Mouse (Mus musculus) liver, embryonic 12.5 days (tissue): ENCODE data around the gene Malrd1. TPM values are rescaled to one million over a fixed set of nuclear protein-coding genes. Genes with fewer than 3 reads are reported as not detected.

Source experiments
- ATAC-seq: fragments of 200-750 bp; cut with Nextera tagmentation; 2 replicates; pipeline ENCODE4 v1.8.0; 2017; ENCODE audit warnings: moderate number of reproducible peaks, mild to moderate bottlenecking, moderate library complexity
- H3K27ac ChIP-seq: fragments of 300-500 bp; sonication (generic); 2 replicates; pipeline ENCODE4 v1.5.1; 2016; ENCODE audit warnings: mild to moderate bottlenecking
- H3K27me3 ChIP-seq: fragments of 300-500 bp; sonication (generic); replicated peaks from 2 replicates; pipeline ENCODE4 v1.6.1; 2016; ENCODE audit warnings: mild to moderate bottlenecking, moderate library complexity
- H3K36me3 ChIP-seq: fragments of 300-500 bp; sonication (generic); 2 replicates; pipeline ENCODE4 v1.6.1; 2016; ENCODE audit warnings: mild to moderate bottlenecking, moderate library complexity
- H3K4me1 ChIP-seq: fragments of 300-500 bp; sonication (generic); 2 replicates; pipeline ENCODE4 v1.6.1; 2016
- H3K4me2 ChIP-seq: fragments of 300-500 bp; sonication (generic); 2 replicates; pipeline ENCODE4 v1.6.1; 2016; ENCODE audit warnings: mild to moderate bottlenecking, moderate library complexity
- H3K4me3 ChIP-seq: fragments of 300-500 bp; sonication (generic); 2 replicates; pipeline ENCODE4 v1.5.1; 2016; ENCODE audit warnings: mild to moderate bottlenecking, moderate library complexity
- H3K9ac ChIP-seq: fragments of 300-500 bp; sonication (generic); 2 replicates; pipeline ENCODE4 v1.6.1; 2016; ENCODE audit warnings: mild to moderate bottlenecking, moderate library complexity
- H3K9me3 ChIP-seq: fragments of 300-500 bp; sonication (generic); replicated peaks from 2 replicates; pipeline ENCODE4 v1.6.1; 2016; ENCODE audit warnings: mild to moderate bottlenecking, moderate library complexity
- WGBS: fragments of 180-500 bp; shearing (Covaris S2); methylation state at CpG from one replicate; pipeline ENCODE4 v1.1.7; 2016; ENCODE audit not compliant: insufficient replicate concordance; 5-methylcytosine and 5-hydroxymethylcytosine counted together
- polyA plus RNA-seq: library from polyadenylated mRNA; unstranded; fragments of >200 nt; fragmentation: Nextera tagmentation; extraction: Ambion mirVana; gene quantifications from 2 replicates; pipeline ENCODE4 v1.2.1, GENCODE M21; 2016

Malrd1 gene
- polyA plus RNA-seq: not detected in 2 replicates

DNA sequence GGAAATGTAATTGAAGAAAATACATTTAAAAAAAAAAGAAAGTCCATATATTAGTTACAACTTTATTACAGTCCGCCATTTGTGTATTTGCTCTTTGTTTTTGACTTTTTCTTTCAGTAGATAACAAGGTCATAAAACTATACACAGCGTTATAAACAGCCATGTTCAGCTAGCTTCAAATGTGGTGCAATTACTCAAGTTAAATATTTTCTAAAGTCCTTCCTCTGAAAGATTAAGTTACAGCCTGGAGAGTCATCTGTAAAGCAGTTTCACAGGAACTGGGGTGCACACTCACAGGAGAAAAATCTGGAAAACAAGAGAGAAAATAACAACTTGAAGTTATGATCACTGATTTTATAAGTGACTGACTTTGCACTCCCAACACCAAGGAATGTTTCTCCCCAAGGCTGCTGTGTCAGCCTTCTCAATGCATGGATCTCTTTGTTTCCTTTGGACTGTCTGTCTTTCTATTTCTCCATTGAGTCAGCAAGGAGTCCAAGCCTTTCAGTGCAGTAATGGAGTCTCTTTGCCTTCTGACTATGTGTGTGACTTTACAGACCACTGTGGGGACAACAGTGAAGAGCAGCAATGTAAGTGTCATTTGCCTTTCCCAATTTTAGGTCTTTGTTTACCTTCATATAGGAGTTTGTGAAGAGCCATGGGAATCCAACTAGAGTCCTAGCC, at the start of gene Malrd1:
Gene Malrd1, plus strand, starts transcription at position 239 of the 684 bp plus-strand sequence.
- H3K9me3 ChIP-seq: peaks cover 12% of the 10 kb centered on the region; the same call in 1 of the 2 replicates
- H3K36me3 ChIP-seq: no peaks in the 10 kb centered on the region
- H3K9ac ChIP-seq: no peak within 1 kb of the TSS
- H3K4me3 ChIP-seq: no peak within 1 kb of the TSS
- no peaks in the 10 kb centered on the region for H3K4me1 ChIP-seq
- WGBS: 56% methylated on average over 2 of the region's 2 CpGs
- no peak within 1 kb of the TSS for H3K4me2 ChIP-seq
- no peak within 1 kb of the TSS for H3K27ac ChIP-seq
- no peaks in the 10 kb centered on the region for H3K27me3 ChIP-seq
- no peak for ATAC-seq

DNA sequence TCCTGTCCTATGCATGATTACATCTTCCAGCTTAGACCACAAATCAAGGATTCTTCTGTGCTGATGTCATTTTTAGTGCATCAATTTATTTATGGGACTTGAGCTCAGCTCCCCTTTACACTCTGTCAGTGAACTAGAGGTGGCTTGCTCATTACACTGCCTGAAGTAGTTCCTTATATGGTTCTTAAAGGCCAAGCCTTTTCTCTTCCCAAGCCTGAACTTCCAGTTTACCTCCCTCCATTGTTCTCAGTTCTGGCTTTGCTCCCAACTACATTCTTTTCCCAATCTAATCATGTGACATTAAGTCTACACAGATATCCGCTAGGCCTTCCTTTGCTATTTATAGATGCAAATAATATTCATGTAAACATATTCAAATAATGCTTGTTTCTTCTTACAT, 12.4 kb downstream of the Malrd1 start:
- WGBS: 71% methylated on average over 1 of the region's 1 CpGs
- H3K27ac ChIP-seq: no peak overlapping the region
- H3K9ac ChIP-seq: no peak overlapping the region
- H3K27me3 ChIP-seq: no peaks in the 10 kb centered on the region
- no peak for ATAC-seq
- no peak overlapping the region for H3K4me3 ChIP-seq
- no peaks in the 10 kb centered on the region for H3K36me3 ChIP-seq
- no peak overlapping the region for H3K4me2 ChIP-seq
- H3K4me1 ChIP-seq: no peaks in the 10 kb centered on the region
- no peaks in the 10 kb centered on the region for H3K9me3 ChIP-seq

DNA sequence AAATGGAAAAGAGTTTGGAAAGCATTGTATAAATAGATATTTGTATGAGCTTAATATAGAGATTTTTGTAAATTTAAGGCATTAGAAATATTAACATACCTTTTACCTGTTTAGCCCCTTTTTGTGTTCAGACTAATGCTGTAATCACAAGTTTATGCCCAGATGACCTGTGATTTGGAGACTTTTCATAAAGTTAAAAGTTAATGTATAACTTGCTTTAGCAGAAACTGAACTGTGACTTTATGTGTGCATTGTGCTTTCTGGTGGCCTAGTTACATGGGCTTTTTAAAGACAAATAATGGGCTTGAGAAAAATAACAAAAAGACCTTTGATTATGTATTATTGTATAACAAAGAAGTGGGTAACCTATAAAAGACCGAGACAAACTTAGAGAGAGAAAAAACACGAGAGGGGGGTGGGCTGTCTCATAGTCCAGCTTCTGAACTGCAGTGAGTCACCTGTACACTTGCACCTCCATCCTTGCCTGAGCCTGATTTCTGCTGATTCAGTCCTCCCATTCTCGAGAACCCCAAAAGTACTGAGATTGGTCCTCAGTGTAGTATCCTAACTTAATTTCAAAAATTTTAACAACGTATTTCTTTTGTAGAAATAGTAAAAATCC, 87.2 kb downstream of the Malrd1 start:
- Histone ChIP-seq H3K27me3 (no peaks in the 10 kb centered on the region), H3K9ac (no peak overlapping the region), H3K36me3 (no peaks in the 10 kb centered on the region), H3K9me3 (no peaks in the 10 kb centered on the region), H3K4me3 (no peak overlapping the region), H3K27ac (no peak overlapping the region), H3K4me1 (no peaks in the 10 kb centered on the region), H3K4me2 (no peak overlapping the region)
- no peak for ATAC-seq
- 51% methylated on average over 4 of the region's 4 CpGs for WGBS

DNA sequence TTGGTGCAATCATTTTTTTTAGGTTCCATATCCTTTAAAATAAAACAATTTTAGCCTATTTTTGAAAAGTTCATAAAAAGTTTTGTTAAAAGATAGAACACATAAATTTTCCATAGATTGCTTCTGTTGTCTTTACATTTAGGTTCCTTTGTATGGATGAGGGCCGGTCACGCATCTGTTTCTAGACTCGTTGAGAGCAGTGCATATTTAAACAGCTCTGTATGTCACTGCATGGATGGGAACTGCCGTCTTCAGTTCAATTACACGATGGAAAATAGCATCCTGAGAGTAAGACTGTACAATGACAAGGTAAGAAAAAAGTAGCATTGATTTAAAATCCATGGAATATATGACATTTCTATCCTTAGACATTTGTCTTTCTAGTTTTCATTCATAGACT, 87.7 kb downstream of the Malrd1 start:
- H3K9me3 ChIP-seq: no peaks in the 10 kb centered on the region
- WGBS: 57% methylated on average over 5 of the region's 5 CpGs
- no peaks in the 10 kb centered on the region for H3K4me1 ChIP-seq
- H3K4me2 ChIP-seq: no peak overlapping the region
- H3K4me3 ChIP-seq: no peak overlapping the region
- no peak overlapping the region for H3K9ac ChIP-seq
- no peaks in the 10 kb centered on the region for H3K27me3 ChIP-seq
- no peak overlapping the region for H3K27ac ChIP-seq
- ATAC-seq: no peak
- no peaks in the 10 kb centered on the region for H3K36me3 ChIP-seq

DNA sequence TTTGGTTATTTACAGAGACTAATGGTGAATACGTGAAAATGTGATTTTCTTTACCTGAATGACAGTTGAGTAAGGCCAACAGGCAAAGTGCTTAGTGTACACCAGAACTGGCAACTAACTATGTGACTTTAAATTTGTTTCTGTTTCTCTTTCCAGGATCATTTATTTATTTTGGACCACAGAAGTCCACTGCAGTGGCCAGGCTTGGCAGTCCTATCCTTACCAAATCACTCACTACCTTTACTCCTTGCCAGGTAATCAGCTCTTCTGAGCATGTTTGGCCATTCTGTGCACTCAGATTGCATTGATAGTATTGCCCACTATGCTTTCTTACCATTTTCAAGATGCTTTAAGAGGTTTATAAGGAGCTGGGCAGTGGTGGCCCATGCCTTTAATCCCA, 109.5 kb downstream of the Malrd1 start:
- H3K4me2 ChIP-seq: no peak overlapping the region
- H3K4me1 ChIP-seq: no peaks in the 10 kb centered on the region
- no peak overlapping the region for H3K4me3 ChIP-seq
- 66% methylated on average over 1 of the region's 1 CpGs for WGBS
- no peak overlapping the region for H3K9ac ChIP-seq
- no peaks in the 10 kb centered on the region for H3K36me3 ChIP-seq
- ATAC-seq: no peak
- no peaks in the 10 kb centered on the region for H3K27me3 ChIP-seq
- H3K9me3 ChIP-seq: no peaks in the 10 kb centered on the region
- H3K27ac ChIP-seq: no peak overlapping the region

DNA sequence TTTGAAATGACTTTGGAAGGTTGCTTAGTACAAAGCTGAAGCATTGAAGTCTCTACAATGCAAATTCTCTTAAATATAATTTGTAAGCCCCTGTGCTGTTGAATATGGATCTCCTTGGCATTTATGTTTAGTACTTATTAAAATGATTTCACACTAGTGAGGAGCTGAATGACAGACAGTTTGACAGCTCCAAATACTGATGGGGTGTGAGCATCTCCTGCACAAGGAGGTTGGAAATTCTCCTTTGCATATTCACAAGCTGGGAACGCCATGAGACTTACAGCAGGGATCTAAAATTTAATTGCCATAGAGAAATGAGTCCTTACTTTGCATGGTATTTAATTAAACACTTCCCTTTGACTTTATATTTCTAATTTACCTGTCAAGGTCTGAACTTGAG, 117.6 kb downstream of the Malrd1 start:
- 54% methylated on average over 1 of the region's 1 CpGs for WGBS
- H3K9ac ChIP-seq: no peak overlapping the region
- H3K9me3 ChIP-seq: no peaks in the 10 kb centered on the region
- ATAC-seq: no peak
- no peaks in the 10 kb centered on the region for H3K36me3 ChIP-seq
- H3K4me3 ChIP-seq: no peak overlapping the region
- no peak overlapping the region for H3K27ac ChIP-seq
- no peaks in the 10 kb centered on the region for H3K4me1 ChIP-seq
- no peak overlapping the region for H3K4me2 ChIP-seq
- H3K27me3 ChIP-seq: no peaks in the 10 kb centered on the region

DNA sequence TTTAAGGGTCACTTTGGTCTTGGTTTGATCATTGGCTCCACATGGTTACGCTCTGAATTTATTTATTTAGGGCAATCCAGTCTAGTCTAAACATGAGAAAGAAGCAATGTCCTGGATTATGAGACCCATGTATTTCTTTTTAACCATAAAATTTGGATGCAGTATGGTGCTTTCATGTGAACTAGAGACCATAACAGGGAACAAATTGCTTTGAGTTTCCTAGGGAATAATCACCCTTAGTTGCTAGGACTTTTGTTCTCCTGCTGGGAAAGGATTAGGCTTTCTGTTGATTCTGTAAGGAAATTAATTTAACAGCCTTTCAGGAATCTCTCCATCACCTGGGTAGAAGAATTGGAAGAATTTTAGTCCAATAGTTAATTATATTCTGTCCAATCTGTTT, 130.1 kb downstream of the Malrd1 start:
- WGBS: 80% methylated on average over 1 of the region's 1 CpGs
- no peaks in the 10 kb centered on the region for H3K27me3 ChIP-seq
- no peak for ATAC-seq

DNA sequence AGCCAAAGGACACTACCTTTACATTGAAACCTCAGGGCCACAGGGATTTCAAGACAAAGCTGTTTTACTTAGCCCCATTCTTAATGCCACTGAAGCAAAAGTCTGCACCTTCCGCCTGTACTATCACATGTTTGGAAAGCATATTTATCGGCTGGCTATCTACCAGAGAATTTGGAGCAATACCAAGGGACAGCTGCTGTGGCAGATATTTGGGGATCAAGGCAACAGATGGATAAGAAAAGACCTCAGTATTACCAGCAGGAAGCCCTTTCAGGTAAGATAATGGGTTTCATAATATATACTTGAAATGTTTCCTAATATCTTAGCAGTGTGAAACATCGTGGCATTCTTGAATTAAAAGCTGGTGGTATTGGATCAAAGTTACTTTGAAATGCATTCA, 176.7 kb downstream of the Malrd1 start:
- Histone ChIP-seq H3K9ac (no peak overlapping the region), H3K4me2 (no peak overlapping the region), H3K4me3 (no peak overlapping the region), H3K4me1 (no peaks in the 10 kb centered on the region), H3K27ac (no peak overlapping the region), H3K36me3 (no peaks in the 10 kb centered on the region), H3K27me3 (no peaks in the 10 kb centered on the region), H3K9me3 (no peaks in the 10 kb centered on the region)
- no peak for ATAC-seq
- WGBS: 73% methylated on average over 3 of the region's 3 CpGs

More for the DNA sequence above, 130.1 kb downstream of the Malrd1 start:
- H3K9me3 ChIP-seq: no peaks in the 10 kb centered on the region
- H3K36me3 ChIP-seq: no peaks in the 10 kb centered on the region
- H3K9ac ChIP-seq: no peak overlapping the region
- no peak overlapping the region for H3K27ac ChIP-seq
- no peaks in the 10 kb centered on the region for H3K4me1 ChIP-seq
- no peak overlapping the region for H3K4me2 ChIP-seq
- no peak overlapping the region for H3K4me3 ChIP-seq

DNA sequence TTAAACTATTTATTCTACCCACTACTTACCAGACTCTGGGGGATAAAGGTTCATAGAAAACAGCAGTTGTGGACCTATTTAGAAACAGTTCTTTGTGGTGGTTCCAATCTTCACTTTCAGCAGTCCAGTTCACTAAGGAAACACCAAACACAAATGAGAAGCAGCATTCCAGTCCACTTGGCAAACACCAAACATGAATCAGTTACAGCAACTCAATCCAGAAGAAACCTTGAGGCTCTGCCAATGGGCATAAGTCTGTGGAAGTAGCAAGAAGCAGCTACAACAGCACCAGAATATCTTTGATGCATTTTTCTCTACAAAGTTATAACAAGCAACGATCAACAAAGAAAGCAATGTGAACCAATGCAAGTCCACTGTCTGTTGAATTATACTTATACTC, 214.7 kb downstream of the Malrd1 start:
- no peaks in the 10 kb centered on the region for H3K36me3 ChIP-seq
- 58% methylated on average over 1 of the region's 1 CpGs for WGBS
- no peak overlapping the region for H3K4me3 ChIP-seq
- no peak overlapping the region for H3K27ac ChIP-seq
- no peak overlapping the region for H3K9ac ChIP-seq
- H3K9me3 ChIP-seq: no peaks in the 10 kb centered on the region
- H3K27me3 ChIP-seq: no peaks in the 10 kb centered on the region
- no peak overlapping the region for H3K4me2 ChIP-seq
- no peaks in the 10 kb centered on the region for H3K4me1 ChIP-seq
- ATAC-seq: no peak

DNA sequence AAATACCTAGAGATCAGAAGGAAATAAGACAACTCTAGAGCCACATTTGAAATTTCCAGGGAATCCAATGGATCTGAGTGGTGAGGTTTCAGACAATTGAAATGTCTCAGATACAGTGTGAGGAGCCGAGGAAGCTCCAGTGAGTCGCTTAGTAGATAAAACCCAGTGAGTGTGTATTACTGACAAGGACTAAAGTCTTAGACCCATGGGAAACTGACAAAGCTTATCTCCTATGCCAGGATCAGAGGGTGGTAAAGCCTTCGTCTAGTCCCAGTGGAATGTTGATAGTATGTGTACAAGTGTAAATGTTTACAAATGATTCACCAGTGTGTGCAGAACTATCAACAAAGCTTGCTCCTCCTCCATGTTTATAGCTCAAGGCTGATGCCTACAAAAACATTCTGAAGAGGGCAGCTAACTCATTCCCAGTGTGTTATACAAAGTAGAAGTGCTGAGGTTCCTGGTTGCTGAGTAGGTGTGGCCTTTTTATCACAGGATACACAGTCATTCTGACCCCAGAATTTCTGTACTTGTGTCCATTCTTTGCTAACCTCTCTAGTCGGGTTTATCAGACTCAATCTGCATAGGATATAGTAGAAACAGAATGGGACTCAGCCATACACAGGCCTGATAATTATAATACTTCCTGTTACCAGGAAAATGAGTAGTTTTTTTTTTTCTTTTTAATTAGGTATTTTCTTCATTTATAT, 218.9 kb downstream of the Malrd1 start:
- H3K4me2 ChIP-seq: no peak overlapping the region

DNA sequence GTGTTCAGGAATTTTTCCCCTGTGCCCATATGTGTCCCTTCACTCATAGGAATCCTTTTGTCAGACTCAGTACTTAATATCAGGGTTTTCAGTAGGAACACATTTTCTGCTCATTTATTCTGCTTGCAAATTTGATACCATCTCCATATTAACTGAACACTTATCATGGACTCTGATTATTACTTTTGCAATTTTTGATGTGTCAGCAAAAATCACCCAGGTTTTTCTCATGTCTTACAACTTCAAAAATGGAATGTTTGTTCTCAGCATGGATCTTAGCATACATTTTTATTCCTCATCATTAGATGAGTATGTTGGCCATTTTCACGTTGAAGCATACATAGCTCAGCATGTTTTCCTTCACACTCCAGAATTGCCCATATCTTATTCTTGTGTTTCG, 258.5 kb downstream of the Malrd1 start:
- 62% methylated on average over 2 of the region's 2 CpGs for WGBS
- no peak for ATAC-seq

More for the DNA sequence above, 218.9 kb downstream of the Malrd1 start:
- Histone ChIP-seq H3K36me3 (no peaks in the 10 kb centered on the region), H3K9me3 (no peaks in the 10 kb centered on the region), H3K27ac (no peak overlapping the region), H3K27me3 (no peaks in the 10 kb centered on the region), H3K4me1 (no peaks in the 10 kb centered on the region), H3K4me3 (no peak overlapping the region), H3K9ac (no peak overlapping the region)
- 25% methylated on average over 4 of the region's 4 CpGs for WGBS
- ATAC-seq: peak; percentile 83

DNA sequence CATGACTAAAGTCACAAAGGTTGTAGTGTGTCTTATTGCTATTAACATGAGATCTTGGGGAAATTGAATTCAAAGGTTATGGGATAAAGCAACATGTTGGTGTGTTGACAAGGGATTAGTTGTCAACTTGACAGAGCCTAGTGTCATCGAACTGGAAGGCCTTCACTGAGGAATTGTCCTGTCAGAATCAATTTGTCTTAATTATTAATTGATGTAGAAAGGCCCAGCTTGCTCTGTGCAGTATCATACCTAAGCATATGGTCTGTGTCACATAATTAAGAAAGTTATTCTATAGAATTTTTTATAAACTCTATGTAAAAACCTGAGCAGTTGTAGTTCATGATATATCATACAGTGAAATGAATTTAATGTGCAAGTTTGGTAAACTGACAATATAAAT, 289.4 kb downstream of the Malrd1 start:
- Histone ChIP-seq H3K27ac (no peak overlapping the region), H3K4me2 (no peak overlapping the region), H3K27me3 (no peaks in the 10 kb centered on the region), H3K9me3 (no peaks in the 10 kb centered on the region), H3K4me1 (no peaks in the 10 kb centered on the region), H3K4me3 (no peak overlapping the region), H3K9ac (no peak overlapping the region), H3K36me3 (no peaks in the 10 kb centered on the region)
- WGBS: 53% methylated on average over 1 of the region's 1 CpGs
- no peak for ATAC-seq

More for the DNA sequence above, 258.5 kb downstream of the Malrd1 start:
- no peaks in the 10 kb centered on the region for H3K4me1 ChIP-seq
- H3K27ac ChIP-seq: no peak overlapping the region
- no peak overlapping the region for H3K4me3 ChIP-seq
- H3K27me3 ChIP-seq: no peaks in the 10 kb centered on the region
- no peak overlapping the region for H3K4me2 ChIP-seq
- H3K9me3 ChIP-seq: no peaks in the 10 kb centered on the region
- no peak overlapping the region for H3K9ac ChIP-seq
- H3K36me3 ChIP-seq: no peaks in the 10 kb centered on the region
